Mouse (Mus musculus) midbrain, embryonic 10.5 days (tissue): ENCODE results near the gene Arid1b. TPM values are rescaled to one million over a fixed set of nuclear protein-coding genes. Genes with fewer than 3 reads are reported as not detected.

Source experiments
- DNase-seq: peaks from one replicate; pipeline ENCODE4 v3.0.0-alpha.2; 2017; ENCODE audit warnings: low spot score
- H3K27ac ChIP-seq: fragments of 300-500 bp; sonication (generic); replicated peaks from 2 replicates; pipeline ENCODE4 v1.5.1; 2016; ENCODE audit warnings: mild to moderate bottlenecking
- H3K27me3 ChIP-seq: fragments of 300-500 bp; sonication (generic); 2 replicates; pipeline ENCODE4 v1.6.1; 2016; ENCODE audit warnings: low read depth, mild to moderate bottlenecking; ENCODE audit not compliant: poor library complexity, severe bottlenecking
- H3K36me3 ChIP-seq: fragments of 300-500 bp; sonication (generic); 2 replicates; pipeline ENCODE4 v1.6.1; 2016; ENCODE audit warnings: mild to moderate bottlenecking, moderate library complexity
- H3K4me1 ChIP-seq: fragments of 300-500 bp; sonication (generic); 2 replicates; pipeline ENCODE4 v1.6.1; 2016
- H3K4me3 ChIP-seq: fragments of 300-500 bp; sonication (generic); 2 replicates; pipeline ENCODE4 v1.5.1; 2016; ENCODE audit warnings: mild to moderate bottlenecking, moderate library complexity
- H3K9me3 ChIP-seq: fragments of 300-500 bp; sonication (generic); replicated peaks from 2 replicates; pipeline ENCODE4 v1.6.1; 2016; ENCODE audit warnings: mild to moderate bottlenecking
- WGBS: fragments of 180-500 bp; shearing (Covaris S2); methylation state at CpG from one replicate; pipeline ENCODE4 v1.1.7; 2016; 5-methylcytosine and 5-hydroxymethylcytosine counted together
- polyA plus RNA-seq: library from polyadenylated mRNA; unstranded; fragments of >200 nt; fragmentation: Nextera tagmentation; extraction: Ambion mirVana; gene quantifications from 2 replicates; pipeline ENCODE4 v1.2.1, GENCODE M21; 2016

The Arid1b gene
- polyA plus RNA-seq, 1 experiment from 2014 or later = 8.9 TPM

DNA sequence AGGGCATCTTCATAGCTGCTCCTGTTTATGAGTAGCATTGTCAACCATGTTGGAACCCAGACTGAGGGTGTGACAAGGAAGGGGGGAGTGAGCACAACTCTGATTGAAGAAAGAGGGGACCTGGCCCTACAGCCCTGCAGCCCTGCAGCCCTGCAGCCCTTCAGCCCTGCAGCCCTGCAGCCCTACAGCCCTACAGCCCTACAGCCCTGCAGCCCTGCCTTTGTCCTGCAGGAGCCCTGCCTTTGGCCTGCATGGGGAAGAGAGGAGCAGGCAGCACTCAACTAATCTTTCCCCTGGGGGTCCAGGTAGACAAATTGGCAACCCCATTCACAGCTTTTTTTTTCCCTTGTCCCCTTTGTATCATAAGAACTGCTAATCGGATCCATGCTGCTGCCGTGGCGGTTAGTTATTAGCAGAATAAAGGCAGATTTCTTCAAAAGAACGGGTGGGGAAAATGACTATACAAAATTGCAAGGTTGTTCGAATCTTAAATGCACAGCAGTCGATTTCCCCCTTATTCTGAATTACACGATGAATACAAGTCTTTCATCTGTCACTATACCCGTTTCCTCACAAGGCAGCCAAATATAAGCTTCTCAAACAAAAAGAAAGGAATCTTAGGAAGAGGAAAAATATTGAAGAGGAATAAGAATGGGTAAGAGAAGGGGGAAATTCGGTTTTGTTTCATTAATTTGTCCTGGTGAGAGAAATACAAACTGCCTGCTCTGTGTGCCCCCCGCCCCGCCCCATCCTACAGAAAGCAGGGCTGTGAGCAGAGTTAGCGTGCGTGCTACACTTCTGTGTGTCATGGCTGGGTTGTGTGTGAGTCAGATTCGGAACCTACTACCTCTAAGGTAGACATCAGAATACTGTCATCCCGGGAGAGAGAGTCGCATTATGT, 260.8 kb downstream of the Arid1b start:
- Histone ChIP-seq H3K4me1 (peaks cover 41% of the 10 kb centered on the region), H3K27ac (0 out of 2 replicates have a peak overlapping the region, but pooled peaks have one; percentile 46), H3K36me3 (peaks cover 3% of the 10 kb centered on the region; the same call in 1 of the 2 replicates), H3K4me3 (no peak overlapping the region), H3K9me3 (no peaks in the 10 kb centered on the region), H3K27me3 (peaks cover 9% of the 10 kb centered on the region)
- DNase-seq = no peak
- 54% methylated on average over 16 of the region's 16 CpGs for WGBS

DNA sequence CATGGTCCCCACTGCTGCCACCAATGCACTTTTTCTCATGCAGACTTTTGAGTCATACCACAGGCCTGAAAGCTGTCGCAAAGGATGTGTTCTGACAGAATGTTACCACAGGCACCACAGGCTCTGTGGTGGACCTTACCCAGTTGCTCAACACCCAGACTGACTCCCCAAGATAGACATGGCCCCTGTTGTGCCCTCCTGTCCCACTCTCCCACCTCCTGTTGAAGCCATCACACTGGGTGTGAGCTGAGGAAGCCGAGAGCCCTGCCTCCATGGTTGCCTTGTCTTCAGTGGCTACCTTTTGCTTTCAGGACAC, 261.4 kb downstream of the Arid1b start:
- no peaks in the 10 kb centered on the region for H3K9me3 ChIP-seq
- H3K36me3 ChIP-seq = no peaks in the 10 kb centered on the region; the same call in 1 of the 2 replicates
- DNase-seq = no peak
- H3K27me3 ChIP-seq = peaks cover 9% of the 10 kb centered on the region
- 76% methylated on average over 2 of the region's 2 CpGs for WGBS
- peaks cover 41% of the 10 kb centered on the region for H3K4me1 ChIP-seq
- no peak overlapping the region for H3K4me3 ChIP-seq
- H3K27ac ChIP-seq = no peak overlapping the region

DNA sequence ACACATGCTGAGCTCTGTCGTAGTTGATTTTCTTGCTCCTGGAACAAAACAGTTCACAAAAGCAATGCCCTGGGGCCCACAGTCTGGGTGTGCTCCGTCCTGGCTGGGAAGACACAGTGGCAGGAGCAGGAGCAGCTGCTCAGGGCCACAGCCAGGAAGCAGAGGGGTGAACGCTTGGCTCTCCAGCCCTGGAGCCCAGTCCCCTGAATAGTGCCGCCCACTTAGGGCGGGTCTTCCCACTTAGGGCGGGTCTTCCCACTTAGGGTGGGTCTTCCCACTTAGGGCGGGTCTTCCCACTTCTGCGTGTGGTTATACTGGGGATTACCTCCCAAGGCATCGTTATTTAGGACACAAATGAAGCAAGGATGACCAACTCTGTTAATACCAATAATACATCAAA, 264.8 kb downstream of the Arid1b start:
- WGBS = 76% methylated on average over 9 of the region's 9 CpGs
- Histone ChIP-seq H3K36me3 (peaks cover 2% of the 10 kb centered on the region; the same call in 1 of the 2 replicates), H3K4me3 (no peak overlapping the region), H3K4me1 (peaks cover 48% of the 10 kb centered on the region), H3K27ac (no peak overlapping the region), H3K9me3 (no peaks in the 10 kb centered on the region), H3K27me3 (no peaks in the 10 kb centered on the region; the same call in 1 of the 2 replicates)
- no peak for DNase-seq

DNA sequence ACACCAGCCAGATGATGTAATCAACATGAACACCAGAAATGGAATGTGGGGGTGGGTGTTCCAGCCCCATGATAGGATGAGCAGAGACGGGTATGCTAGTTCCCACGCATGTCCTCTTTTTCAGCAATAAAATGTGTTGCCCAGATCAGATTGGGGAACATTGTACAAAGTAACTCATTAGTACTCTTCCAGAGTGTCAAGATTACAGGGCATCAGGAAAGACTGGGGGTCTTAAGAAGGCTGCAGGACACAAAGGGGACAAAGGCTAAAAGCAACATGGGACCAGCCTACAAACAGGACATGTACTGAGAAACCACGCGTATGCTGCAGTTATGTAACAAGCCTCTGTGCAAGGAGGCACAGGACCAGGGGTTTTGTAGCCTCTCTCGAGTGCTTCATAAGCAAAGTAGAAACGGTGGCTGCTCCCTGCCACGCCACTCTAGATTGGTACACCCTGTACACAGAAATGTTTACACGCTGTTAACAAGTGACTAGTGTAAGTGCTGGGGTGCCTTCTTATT, 267.1 kb downstream of the Arid1b start:
- no peak for DNase-seq
- H3K4me1 ChIP-seq = peaks cover 26% of the 10 kb centered on the region
- H3K27me3 ChIP-seq = no peaks in the 10 kb centered on the region
- H3K36me3 ChIP-seq = peaks cover 22% of the 10 kb centered on the region
- no peak overlapping the region for H3K4me3 ChIP-seq
- no peak overlapping the region for H3K27ac ChIP-seq
- 90% methylated on average over 8 of the region's 8 CpGs for WGBS
- H3K9me3 ChIP-seq = no peaks in the 10 kb centered on the region

DNA sequence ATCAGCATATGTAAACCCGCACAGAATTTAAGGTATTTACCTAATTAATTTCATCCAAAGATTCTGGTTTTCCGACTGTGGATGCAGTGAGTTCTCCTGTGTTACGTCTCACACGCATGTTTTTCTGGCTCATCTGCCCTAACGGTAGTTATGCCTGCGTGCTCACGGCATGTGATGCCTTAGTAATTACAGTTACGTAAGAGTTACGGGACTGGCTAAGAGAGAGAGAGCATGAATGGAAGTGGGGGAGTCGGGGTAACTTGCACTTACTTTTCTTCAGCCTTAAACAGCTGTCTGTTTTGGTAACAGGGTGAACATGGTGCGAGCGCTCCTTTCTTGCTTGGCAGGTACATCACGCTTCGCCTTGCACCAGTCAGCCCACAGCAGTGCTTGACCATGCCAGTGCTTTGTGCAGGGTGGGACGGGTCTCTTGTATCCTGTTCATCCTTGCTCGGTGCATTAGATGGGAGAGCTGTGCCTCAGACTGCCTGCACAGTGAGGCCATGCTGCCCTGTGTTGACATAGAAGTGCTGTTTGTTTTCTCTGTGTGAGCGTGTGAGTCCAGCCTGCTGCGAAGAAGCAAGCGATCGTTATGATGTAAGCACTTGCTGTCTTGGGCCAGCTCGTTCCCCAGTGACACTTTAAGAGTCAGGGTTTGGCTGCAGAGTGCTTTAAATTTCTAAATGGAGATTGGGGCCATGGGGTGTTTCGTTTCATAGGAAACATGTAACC, 267.9 kb downstream of the Arid1b start:
- Histone ChIP-seq H3K36me3 (peaks cover 30% of the 10 kb centered on the region), H3K27me3 (no peaks in the 10 kb centered on the region), H3K27ac (no peak overlapping the region), H3K4me3 (no peak overlapping the region), H3K4me1 (peaks cover 17% of the 10 kb centered on the region), H3K9me3 (no peaks in the 10 kb centered on the region)
- DNase-seq = no peak
- 83% methylated on average over 22 of the region's 22 CpGs for WGBS

DNA sequence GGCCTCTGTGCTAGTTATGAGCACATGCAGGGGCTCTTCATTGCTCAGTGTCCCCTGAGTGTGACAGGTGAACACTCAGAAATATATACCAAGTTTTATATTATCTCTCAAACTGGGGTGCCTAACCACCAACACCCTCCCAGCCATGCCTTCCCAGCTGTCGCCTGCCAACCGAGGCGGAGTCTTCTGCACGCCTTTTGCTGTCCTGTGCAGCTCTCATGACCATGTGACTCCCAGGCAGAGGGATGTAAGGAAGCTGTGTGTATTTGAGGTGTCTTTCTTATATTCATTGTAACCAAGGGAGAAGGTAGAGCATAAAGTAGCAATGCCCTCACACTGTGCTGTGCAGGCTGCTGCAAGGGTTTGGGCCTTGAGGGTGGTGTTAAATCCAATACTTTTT, 268.7 kb downstream of the Arid1b start:
- peaks cover 34% of the 10 kb centered on the region for H3K36me3 ChIP-seq
- H3K4me1 ChIP-seq = peaks cover 11% of the 10 kb centered on the region
- WGBS = 85% methylated on average over 4 of the region's 4 CpGs
- DNase-seq = no peak
- H3K9me3 ChIP-seq = no peaks in the 10 kb centered on the region
- H3K27me3 ChIP-seq = no peaks in the 10 kb centered on the region
- H3K27ac ChIP-seq = no peak overlapping the region
- H3K4me3 ChIP-seq = no peak overlapping the region

DNA sequence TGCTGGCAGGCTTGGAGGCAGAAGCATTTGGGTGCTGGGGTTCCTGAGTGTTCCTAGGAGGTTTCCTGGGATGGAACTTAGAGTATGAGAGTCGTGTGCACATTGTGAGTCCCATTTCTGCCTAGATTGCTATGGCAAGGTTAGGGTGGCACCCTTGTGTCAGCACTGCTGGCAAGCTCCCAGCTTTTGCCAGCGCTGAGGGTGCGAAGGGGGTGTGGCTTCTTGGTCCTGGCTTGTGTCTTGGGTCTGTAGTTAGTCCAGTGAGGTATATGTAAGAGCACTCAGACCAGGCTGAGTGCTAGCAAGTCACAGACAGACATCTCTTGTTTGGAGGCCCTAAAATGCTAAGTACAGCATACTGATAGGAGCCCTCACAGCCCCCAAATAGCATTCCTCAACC, 270.7 kb downstream of the Arid1b start:
- Histone ChIP-seq H3K27me3 (no peaks in the 10 kb centered on the region), H3K9me3 (no peaks in the 10 kb centered on the region), H3K4me1 (peaks cover 11% of the 10 kb centered on the region), H3K4me3 (no peak overlapping the region), H3K27ac (no peak overlapping the region), H3K36me3 (peaks cover 50% of the 10 kb centered on the region)
- DNase-seq = no peak
- 93% methylated on average over 3 of the region's 3 CpGs for WGBS

DNA sequence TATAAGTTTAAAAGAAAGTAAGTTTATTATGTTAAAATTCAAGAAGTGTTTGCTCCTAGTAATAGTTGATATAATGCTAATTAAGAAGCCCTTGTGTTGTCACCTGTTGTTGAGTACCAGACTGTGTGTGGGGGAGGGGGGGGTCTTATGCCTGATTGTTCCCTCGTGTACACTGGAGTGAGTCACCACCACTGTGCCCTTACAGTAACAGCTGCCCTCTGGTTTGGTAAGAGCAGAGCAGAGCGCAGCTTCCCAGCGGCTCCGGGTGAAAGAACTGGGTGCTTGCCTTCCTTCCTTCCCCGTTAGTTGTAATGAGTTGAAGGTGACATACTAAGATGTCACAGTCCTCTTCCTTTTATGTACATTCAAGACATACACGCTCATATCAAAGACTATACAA, 271.5 kb downstream of the Arid1b start:
- WGBS = 94% methylated on average over 6 of the region's 6 CpGs
- H3K27ac ChIP-seq = no peak overlapping the region
- H3K9me3 ChIP-seq = no peaks in the 10 kb centered on the region
- no peaks in the 10 kb centered on the region for H3K27me3 ChIP-seq
- no peak for DNase-seq
- no peak overlapping the region for H3K4me3 ChIP-seq
- H3K4me1 ChIP-seq = peaks cover 11% of the 10 kb centered on the region
- H3K36me3 ChIP-seq = peaks cover 50% of the 10 kb centered on the region

DNA sequence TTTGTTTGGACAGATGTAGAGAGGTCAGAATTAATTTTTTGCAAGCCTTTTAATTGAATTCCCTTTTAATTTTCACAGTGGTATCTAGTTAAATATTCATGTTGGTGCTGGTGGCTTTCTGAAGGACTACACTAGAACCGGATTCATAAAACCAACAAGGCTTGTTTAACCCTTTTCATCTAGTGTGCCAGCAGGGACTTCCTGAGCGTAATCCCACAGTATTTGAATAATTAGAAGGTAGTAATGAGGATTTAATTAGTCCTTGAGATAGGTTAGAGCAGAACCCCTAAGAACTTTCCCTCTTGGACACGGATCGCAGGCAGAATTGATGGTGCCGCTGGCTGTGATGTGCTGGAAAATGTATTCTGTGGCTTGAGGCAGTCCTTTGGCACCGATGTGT, 273.6 kb downstream of the Arid1b start:
- Histone ChIP-seq H3K27me3 (no peaks in the 10 kb centered on the region), H3K36me3 (peaks cover 50% of the 10 kb centered on the region), H3K9me3 (no peaks in the 10 kb centered on the region), H3K27ac (no peak overlapping the region), H3K4me1 (0 out of 2 replicates have a peak, but pooled peaks cover 11% of the 10 kb centered on the region), H3K4me3 (no peak overlapping the region)
- DNase-seq = no peak
- WGBS = 93% methylated on average over 6 of the region's 6 CpGs

DNA sequence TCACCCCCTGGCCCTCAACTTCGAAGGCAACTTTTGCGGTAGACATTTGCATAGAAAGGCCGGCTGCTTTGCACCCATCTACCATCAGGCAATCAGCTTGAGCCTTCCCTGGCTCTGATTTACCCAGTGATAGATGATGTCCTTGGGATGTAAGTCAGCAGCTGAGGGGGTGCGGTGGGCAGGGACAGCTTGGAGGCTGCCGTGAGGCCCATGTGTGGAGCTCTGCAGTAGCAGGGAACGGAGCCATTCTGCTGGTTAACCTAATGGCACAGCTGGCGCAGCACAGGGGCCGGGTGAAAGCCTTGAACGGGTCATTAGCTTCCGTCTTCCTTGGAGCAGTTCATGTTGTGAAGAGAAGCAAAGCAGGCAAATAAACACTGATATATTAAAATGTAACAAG, 275.2 kb downstream of the Arid1b start:
- DNase-seq = no peak
- no peak overlapping the region for H3K4me3 ChIP-seq
- no peaks in the 10 kb centered on the region for H3K9me3 ChIP-seq
- WGBS = 90% methylated on average over 10 of the region's 10 CpGs
- H3K27ac ChIP-seq = no peak overlapping the region
- 0 out of 2 replicates have a peak, but pooled peaks cover 11% of the 10 kb centered on the region for H3K4me1 ChIP-seq
- H3K36me3 ChIP-seq = peaks cover 45% of the 10 kb centered on the region
- H3K27me3 ChIP-seq = no peaks in the 10 kb centered on the region

DNA sequence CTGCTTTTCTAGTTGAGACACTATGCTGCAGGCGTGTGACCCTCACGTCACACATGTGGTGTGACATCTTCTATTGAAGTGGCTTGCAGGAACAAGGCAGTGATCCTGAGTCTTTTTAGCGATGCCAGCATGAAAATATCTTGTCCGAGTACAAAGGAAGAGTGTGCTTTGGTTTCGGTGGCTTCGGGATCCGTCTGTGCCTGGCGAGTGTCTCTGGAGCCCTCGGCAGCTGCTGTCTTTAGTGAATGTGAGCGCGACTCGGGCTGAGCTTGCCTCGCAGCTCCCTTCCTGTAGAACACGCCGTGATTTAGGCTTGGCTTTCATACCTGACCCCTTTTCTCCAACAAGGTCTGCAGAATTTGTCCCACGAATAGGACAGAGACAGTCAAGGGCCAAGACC, 275.6 kb downstream of the Arid1b start:
- 91% methylated on average over 16 of the region's 16 CpGs for WGBS
- no peaks in the 10 kb centered on the region for H3K27me3 ChIP-seq
- H3K9me3 ChIP-seq = no peaks in the 10 kb centered on the region
- peaks cover 40% of the 10 kb centered on the region for H3K36me3 ChIP-seq
- H3K4me3 ChIP-seq = no peak overlapping the region
- H3K27ac ChIP-seq = no peak overlapping the region
- H3K4me1 ChIP-seq = 0 out of 2 replicates have a peak, but pooled peaks cover 11% of the 10 kb centered on the region
- no peak for DNase-seq

DNA sequence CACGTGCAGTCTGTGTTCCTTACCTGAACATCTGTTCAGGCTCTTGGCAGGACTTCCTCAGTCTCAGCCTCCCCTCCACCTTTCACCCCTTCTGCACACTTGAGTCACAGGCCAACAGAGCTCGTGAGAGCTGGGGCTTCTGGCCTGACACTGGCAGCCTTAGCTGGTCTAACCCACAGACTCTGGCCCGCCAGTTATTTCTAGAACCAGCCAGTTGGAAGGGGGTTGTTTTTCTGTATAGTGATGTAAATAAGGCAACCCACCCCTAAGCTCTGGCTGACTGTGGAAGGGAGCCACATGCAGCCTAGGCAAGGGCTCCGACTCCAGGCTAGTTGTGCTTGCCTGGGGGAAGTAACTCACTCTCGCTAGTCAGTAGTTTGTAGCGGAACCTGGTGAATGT, 276.7 kb downstream of the Arid1b start:
- WGBS = 72% methylated on average over 6 of the region's 6 CpGs
- no peaks in the 10 kb centered on the region for H3K27me3 ChIP-seq
- no peaks in the 10 kb centered on the region for H3K9me3 ChIP-seq
- H3K27ac ChIP-seq = no peak overlapping the region
- no peak overlapping the region for H3K4me3 ChIP-seq
- peaks cover 32% of the 10 kb centered on the region for H3K36me3 ChIP-seq
- no peak for DNase-seq
- 0 out of 2 replicates have a peak, but pooled peaks cover 11% of the 10 kb centered on the region for H3K4me1 ChIP-seq

DNA sequence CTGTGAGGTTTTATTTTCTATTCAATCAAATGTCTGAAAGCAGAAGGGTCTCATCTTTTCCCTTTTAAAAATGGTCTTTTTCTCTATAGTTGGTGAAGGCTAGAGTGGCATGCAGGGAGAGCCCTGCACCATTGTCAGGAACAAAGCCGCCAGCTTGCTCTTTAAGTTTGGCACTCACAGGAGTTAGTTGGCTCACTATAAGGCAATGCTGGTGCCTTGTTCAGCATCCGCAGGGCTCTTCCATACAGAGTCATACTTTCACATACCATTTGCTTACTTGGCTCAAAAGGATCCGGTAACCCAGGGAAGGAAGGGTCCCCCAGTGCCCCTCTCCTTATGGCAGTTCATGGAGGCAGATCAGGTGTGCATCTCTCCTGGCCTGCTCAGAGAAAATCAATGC, 279.0 kb downstream of the Arid1b start:
- DNase-seq = no peak
- Histone ChIP-seq H3K9me3 (no peaks in the 10 kb centered on the region), H3K36me3 (peaks cover 16% of the 10 kb centered on the region), H3K27ac (no peak overlapping the region), H3K4me1 (0 out of 2 replicates have a peak, but pooled peaks cover 11% of the 10 kb centered on the region), H3K27me3 (no peaks in the 10 kb centered on the region), H3K4me3 (no peak overlapping the region)
- 97% methylated on average over 3 of the region's 3 CpGs for WGBS
